Mouse (Mus musculus) erythroid progenitor cell, adult 5-6 weeks (primary cell): Measurements from ENCODE around the gene Slc23a2. TPM values are rescaled to one million over a fixed set of nuclear protein-coding genes. Genes with fewer than 3 reads are reported as not detected.
A peak's percentile ranks its signal among the peaks of the same experiment; 100 is the strongest.

Source experiments
- ATAC-seq: replicated peaks from 2 replicates; pipeline ENCODE4 v1.8.0; 2016; ENCODE audit warnings: moderate number of reproducible peaks, mild to moderate bottlenecking, moderate TSS enrichment, inconsistent platforms; ENCODE audit not compliant: poor library complexity, low FRiP score, severe bottlenecking
- total RNA-seq, 2 experiments: library from RNA; stranded (forward) in 1 of 2; stranded (reverse) in 1 of 2; fragments of 150-400 nt in 1 of 2; fragments of 186-747, 209-891 nt in 1 of 2; gene quantifications; 2 replicates each; pipeline versions ENCODE4 v1.2.3 to v1.2.4; 2015 to 2017; ENCODE audit warnings: low replicate concordance in 2 of 2

Slc23a2 gene
- total RNA-seq, 2 experiments from 2014 or later, result 0.53 to 2.9 TPM

DNA sequence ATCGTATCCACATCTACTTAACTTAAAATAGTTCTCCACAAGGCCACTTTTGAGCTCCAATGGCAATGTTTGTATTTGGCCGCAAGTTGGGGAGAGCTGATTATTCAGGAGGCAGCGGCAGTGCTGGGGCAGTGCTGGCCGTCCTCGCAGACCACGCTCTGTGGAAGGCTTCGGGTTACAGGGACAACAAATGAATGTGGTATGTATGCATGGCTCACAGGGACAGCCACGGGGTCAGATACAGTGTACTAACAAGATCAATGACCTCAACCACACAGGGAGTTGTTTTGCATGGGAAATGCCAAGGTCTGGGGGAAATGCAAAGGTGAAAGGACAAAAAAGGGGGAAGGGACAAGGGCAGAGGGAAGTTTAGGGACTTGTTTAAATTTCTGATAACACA lies 41.6 kb downstream of the Slc23a2 start:
- ATAC-seq, result 0 out of 2 replicates have a peak, but pooled peaks have one; percentile 25

GRCm38 (mm10) chr2:132102505-132103130 lies 42.3 kb downstream of the Slc23a2 start:
- no peak for ATAC-seq

GRCm38 (mm10) chr2:132098942-132099672 lies 45.8 kb downstream of the Slc23a2 start:
- no peak for ATAC-seq

DNA sequence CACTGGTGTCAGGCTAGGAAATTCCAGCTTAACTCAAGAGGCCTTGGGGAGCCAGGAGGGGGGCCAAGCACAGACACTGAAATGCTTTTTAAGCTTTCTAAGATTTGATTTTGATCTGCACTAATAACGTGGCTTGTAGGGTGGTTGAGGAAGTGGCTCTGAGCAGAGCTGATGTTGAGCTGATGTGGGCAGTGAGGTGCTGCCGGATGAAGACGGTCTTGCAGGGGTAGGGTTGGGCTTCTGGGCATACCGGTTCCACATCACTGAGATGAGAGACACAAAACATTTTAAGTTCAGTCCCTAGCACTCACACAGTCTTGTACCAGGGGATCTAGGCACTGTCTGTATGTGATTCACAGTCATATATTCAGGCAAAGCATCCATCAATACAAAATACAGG lies 46.5 kb downstream of the Slc23a2 start:
- no peak for ATAC-seq

DNA sequence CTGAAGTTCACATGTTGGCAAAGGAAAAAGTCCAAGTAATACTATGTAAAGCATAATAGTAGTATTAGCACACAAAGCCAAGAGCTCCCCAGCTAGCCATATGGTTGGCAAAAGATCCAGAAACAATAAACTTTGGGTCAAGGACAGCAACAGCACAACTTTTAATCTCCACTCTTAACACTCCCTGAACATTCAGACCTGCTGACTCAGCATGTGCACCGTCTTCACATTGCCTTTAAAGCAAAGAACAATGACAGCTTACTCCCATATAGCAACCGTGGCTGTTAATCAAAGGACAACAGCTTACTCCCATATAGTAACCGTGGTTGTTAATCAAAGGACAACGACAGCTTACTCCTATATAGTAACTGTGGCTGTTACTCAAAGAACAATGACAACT lies 48.3 kb downstream of the Slc23a2 start:
- ATAC-seq, result no peak

DNA sequence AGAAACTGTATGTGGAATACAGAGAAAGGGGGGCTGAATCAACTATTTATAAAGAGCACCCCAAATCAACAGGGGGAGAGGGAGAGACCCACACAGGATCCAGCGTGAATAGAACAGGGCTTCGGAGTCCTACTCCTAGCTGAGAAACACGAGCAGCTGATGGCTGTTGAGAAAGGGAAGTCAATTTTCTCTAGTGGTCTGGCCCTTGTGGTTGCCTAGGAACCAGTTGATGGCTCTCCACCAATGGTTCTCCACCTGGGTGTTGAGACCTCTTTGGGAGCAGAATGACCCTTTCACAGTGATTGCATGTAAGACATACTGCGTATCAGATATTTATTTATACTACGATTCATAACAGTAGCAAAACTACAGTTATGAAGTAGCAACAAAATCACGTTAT lies 49.1 kb downstream of the Slc23a2 start:
- no peak for ATAC-seq

GRCm38 (mm10) chr2:132094441-132095230 lies 50.3 kb downstream of the Slc23a2 start:
- ATAC-seq, result peak; percentile 49; the same call in 1 of the 2 replicates

GRCm38 (mm10) chr2:132093739-132094138 lies 51.2 kb downstream of the Slc23a2 start:
- no peak for ATAC-seq

- no peak for ATAC-seq
Observed at GRCm38 (mm10) chr2:132093298-132093697, 51.6 kb downstream of the Slc23a2 start.

DNA sequence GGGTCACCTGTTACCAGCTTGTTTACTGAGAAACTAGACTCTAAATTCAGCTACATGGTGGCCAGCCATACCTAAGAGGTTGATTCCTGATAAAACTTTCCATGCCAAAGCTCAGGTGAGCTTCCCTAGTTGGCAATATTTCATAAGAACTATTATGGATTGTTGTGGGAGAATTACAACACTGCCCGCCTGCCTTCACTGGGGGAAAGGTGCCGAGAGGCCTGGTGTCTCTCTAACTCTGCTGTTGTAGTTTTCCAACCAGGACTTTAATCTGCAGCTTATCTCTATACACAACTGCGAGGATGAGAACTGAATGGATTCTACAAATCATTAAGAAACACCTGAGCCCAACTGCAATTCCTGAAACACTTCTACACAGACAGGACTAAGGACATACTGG lies 52.2 kb downstream of the Slc23a2 start:
- ATAC-seq, result no peak

DNA sequence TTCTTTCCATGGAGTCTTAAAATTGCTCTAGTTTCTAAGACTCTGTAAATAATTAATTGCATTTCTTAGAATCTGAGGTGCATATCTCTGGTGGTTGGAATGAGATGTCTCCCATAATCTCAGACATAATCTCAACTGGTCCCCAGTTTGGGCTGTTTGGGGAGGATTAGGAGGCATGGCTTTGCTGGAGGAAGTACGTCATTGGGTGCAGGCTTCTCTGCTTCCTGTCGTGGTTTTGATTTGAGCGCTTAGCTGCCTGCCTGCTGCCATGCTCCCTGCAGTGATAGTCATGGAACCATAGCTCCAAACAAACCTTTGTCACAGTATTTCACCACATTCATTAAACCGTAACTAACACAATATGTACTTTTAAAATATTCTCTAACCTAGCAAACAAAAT lies 53.2 kb downstream of the Slc23a2 start:
- ATAC-seq, result no peak

DNA sequence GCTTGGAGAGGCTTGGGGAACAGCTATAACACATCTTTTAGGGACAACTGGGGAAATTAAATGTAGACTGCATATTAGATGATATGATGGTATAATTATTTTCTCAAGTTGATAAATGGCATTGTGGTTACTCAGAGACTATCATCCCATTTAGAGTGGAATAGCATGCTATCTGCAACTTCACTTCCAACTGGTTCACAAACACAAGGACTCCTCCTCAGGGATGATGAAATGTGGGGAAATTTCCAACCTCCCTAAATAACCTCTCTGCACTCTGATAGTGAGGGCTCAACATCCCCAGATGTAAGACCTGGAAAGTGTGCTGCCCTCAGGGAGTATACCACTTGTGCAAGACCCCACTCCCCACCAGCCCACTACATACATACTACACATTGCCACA lies 60.1 kb downstream of the Slc23a2 start:
- ATAC-seq, result no peak

GRCm38 (mm10) chr2:132084396-132084795 lies 60.5 kb downstream of the Slc23a2 start:
- no peak for ATAC-seq

DNA sequence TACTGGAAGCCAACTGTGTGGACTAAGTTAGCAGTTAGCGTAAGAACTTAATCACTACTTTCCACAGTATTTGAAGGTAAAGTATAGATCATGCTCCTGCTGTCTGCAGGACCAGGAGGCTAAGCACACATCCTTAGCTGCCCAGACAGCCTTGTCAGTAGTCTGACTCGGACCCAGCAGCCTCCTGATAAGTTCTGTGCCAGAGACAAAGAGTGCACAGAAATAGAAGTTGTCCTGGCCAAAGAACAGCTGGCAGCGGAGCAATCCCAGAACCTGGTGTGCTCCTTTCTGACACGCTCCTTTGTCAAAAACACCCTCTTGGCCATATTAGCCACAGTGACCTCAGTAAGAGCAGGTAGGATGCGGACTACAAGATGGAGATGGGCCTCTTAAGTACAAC lies 65.8 kb downstream of the Slc23a2 start:
- no peak for ATAC-seq

- no peak for ATAC-seq
Observed at GRCm38 (mm10) chr2:132073052-132073451, 71.9 kb downstream of the Slc23a2 start.

DNA sequence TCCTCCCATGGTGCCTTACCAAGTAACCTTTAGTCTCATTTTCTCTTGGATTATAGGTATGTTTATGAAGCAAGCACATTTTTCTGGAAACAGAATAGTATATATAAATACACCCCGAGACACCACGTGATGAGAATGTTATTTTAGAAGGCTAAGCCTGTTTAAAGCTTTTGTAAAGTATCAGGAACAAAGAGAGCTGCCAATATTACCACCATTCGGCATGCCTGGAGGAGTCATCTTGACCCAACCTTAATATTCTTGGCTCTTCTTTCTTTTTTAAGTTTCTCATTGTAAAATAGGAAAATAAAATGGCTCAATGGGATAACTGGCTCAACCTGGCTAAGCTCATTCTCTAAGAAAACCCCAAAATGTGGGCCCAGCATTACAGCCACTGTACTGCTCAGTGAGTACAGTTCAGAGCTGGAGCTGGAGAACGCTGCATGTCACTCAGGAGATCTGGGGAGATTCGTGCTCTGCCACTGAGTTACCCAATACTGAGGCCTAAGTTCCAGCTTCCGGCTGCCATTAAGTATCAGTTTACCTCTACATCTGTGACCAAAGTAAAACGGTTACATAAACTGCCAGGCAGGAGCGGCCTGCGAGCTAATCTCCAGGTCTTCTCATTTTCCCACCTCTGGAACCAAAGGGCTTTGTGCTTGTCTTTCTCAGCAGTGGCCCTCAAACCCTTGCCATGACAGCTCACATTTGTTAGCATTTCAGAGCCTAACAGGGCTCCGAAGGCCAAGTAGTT lies 74.7 kb downstream of the Slc23a2 start:
- ATAC-seq, result no peak

DNA sequence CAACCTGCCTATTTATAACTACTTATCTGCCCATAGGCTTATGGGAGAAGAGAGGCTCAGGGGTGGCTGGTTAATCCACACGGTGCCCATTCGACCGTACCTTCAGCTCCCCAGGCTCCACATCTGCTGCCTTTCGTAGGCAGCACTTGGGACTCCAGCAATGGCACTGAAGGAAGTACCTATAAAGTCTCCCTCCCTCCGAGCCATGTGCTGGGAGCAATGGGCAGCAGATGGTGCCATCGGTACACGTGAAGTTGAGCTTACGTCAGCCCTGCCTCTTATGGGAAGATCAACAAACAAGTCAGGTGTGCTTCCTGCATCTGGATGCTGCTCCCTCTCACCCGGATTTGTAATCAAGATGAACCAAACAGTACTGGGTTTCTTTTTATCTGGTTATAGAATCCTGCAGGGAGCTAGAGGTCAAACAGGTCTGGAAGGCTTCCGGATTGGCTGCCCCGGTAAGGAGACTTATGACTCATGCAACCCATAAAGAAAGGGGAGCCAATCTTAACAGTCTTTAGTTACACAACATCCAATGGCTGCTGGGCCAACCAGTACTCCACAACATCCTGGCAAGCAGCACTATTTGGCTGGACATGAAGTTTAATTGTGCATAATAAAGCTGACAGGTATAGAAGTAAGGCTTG lies 80.6 kb downstream of the Slc23a2 start:
- ATAC-seq, result no peak

DNA sequence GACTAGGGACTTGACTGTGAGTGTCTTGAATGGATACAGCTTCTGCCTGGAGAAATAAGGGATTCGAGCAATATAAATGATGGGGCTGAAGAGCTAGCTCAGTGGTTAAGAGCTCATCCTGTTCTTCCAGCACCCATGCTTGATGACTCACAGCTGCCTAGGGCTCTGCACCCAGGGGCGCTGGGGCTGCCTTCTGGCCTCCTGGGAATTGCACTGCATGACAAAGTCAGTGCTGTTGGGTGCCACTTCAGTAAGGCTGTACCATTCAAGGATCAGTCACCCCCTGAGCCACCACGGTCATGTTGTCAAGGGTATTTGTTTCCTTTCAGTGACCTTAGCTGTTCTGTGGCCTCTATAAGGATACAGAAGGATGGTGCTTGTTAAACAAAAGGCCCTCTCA lies 81.1 kb downstream of the Slc23a2 start:
- no peak for ATAC-seq

DNA sequence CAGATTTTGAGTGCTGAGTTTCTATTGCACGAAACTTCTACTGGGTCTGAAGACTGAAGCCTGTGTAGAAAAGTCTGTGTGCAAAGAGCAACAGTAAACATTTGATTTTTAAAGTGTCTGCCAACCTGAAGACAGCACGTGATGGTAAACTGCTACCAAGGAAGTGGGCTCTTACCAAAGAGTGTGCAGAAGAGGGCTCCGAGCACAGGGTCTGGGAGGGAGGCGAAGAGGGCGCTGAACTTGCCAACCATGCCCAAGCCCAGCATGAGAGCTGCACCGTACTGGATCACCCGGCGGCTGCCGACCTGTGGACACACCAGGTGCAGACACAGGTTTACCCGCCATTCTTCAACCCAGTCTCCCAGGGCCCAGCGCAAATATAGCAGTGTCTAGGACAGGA lies 83.0 kb downstream of the Slc23a2 start:
- no peak for ATAC-seq

DNA sequence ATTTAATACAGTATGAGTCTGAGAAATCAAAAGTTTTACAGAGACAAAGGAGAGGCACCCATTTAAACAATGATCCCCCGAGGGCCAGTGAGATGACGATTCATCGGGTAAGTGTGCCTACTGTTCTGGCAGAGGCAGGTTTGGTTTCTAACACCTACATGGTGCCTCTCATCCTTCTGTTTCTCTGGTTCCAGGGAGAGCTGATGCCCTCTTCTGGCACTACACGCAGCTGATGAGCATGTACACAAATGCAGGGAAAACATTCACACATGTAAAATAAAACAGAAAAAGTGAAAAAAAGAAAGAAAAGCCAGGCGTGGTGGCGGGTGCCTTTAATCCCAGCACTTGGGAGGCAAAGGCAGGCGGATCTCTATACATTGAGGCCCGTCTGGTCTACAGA lies 85.0 kb downstream of the Slc23a2 start:
- no peak for ATAC-seq
